Mouse (Mus musculus) kidney, adult 2 months (tissue): ENCODE data around the gene C5ar2.

Experiments used
- CTCF ChIP-seq: fragments of 200-500 bp; conservative IDR thresholded peaks from 2 replicates; pipeline ENCODE4 v1.5.1; 2011; ENCODE audit warnings: low read depth, mild to moderate bottlenecking, control low read depth, low read length, moderate library complexity, mixed read lengths; ENCODE audit not compliant: insufficient read depth, insufficient read length
- POLR2A ChIP-seq: fragments of 200-500 bp; IDR thresholded peaks from one replicate; pipeline ENCODE4 v1.6.1; 2011; ENCODE audit warnings: low read depth, low read length, control low read depth

DNA sequence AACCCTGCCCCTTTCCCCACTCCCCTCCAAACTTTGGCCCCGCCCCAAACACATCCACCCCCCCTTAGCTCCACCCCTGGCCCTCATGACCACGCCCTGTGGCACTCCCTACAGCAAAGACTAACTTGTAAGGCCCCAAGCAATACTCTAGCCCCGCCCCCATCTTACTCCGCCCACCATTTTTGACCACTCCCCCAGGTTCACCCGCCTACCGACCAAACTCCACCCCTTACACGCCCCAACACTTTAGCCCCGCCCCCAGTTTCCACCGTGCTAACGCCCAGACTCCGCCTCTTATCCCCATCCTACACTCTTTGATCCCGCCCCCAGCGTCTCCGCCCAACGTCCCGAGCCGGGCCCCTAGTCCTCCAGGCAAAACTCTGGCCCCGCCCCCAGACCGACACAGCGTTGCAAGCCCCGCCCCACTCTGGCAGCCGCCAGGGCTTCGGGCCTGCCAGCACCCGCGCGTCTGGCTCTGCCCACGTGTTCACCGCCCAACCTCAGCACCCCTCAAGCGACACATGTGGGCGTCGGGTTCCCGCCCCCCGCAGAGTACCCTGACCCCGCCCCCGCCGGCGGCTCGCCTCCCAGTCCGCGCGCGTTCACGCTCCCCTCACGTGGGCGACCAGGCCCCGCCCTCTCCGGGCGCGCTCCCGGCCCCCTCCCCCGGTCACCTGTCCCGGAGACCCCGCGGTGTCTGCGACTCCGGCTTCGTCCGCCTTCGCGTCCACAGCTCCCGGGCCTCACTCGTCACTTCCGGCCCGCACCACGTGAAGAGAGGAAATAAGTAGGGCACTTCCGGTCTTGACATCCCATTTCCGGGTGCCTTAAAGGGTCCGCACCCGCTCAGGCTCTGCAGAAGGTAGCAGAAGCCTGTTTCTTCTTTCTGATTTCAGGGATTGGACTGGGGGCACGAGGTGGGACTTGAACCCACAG is 42.3 kb upstream of the C5ar2 start, which contains the start of gene Ccdc9:
- TF ChIP-seq CTCF (no peak), POLR2A (peak; percentile 14)
